Mouse (Mus musculus): Measurements from ENCODE around the gene Slc35f4.
"Not testable (repeated sequence)": the region's sequence is repeated elsewhere in the genome, so short reads cannot be mapped to it uniquely, and the experiment has no call there.

Slc35f4 gene

DNA sequence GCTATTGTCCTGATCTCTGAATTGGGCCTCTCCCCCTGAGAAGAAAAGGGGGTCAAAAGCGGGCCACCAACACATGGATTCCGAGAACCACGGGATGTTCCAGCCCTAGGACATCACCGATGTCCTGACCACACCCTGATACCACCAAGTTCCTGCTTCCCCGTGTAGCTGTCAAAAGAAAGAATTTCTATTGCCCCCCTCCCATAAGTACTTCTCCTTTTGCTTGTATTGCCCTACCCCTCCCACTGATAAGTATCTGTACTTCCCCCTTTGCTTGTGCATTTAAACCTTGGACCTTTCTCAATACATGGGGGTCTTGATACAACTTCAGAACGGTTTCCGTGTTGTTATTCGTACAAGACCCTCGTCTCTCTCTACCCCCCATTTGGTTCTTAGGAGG is 247.4 kb downstream of the Slc35f4 start:
- DNase-seq (ENCODE audit: low read depth), result not testable (repeated sequence)

DNA sequence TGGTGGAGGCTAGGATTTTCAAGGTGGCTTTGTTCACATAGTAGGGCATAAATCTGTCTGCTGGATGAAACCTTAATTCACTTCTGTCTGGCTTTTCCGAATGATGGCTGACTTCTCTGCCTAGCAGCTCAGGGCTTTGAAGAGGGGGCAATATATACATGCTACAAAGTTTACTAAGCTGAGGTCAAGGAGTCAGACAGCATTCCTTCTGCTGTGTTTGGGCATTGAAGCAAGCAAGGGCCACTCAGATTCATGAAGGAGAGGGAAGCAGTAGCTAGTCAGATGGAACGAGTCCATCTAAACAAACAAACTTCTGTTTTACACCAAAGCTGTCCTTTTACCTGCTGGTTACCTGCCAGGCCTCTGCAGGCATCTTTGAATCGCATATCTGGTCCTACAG is 248.2 kb downstream of the Slc35f4 start:
- DNase-seq (ENCODE audit: low read depth), result no peak

DNA sequence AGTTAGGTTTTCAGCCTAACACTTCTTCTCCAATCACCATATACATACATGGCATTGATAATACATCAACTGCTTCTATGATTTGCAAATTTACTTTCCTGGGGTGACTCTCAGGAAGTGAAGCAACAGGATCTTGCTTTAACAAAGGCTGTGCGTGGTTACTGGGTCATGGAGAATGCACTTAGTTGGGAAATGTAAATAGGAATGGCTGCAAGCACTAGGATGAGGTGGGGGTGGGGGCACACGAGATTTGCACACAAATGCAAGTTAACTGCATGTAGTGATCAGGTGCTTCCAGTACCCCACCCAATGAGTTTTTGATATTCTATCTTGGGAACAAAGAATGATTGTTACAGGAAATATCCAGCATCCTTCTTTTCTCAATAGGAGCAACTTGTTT is 250.5 kb downstream of the Slc35f4 start:
- DNase-seq (ENCODE audit: low read depth), result no peak

DNA sequence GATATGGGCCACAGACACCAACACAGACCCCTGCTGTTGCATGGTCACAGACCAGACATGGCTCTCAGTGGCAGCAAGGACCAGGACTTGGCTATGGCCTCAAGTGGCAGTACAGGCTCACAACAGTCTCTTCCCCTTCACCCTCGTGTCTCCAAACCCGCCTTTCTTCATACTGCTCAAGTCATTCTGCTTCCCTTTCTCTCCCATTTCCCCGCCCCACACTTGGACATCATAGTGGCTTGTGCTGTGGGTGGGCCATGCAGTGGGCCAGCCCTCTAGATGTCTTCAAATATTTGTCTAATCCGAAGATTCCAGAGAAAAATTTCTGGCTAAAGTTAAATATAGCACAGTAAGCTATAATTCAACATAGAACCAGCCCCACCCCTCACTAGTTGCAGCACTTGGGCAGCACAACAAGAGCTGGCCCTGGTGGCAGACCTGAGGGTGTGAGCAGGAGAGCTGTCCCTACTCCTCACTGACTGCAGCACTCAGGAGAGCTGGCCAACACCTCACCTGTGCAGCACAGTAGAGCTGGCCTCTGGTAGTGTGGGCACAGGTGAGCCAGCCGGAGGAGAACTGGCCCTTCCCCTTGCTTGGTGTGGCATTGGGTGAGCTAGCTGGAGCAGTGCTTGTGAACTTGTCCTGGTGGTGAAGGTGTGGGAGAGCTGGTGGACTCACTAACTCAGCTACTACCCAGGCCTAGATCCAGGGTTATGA is 260.4 kb downstream of the Slc35f4 start:
- DNase-seq (ENCODE audit: low read depth), result no peak
